Mouse (Mus musculus) midbrain, embryonic 16.5 days (tissue): Measurements from ENCODE around the gene Tanc2. TPM values are rescaled to one million over a fixed set of nuclear protein-coding genes. Genes with fewer than 3 reads are reported as not detected.
A peak's percentile ranks its signal among the peaks of the same experiment; 100 is the strongest.

ENCODE experiments used
- ATAC-seq: fragments of 200-750 bp; cut with Nextera tagmentation; 2 replicates; pipeline ENCODE4 v1.8.0; 2017; ENCODE audit warnings: moderate TSS enrichment
- H3K27ac ChIP-seq: fragments of 300-500 bp; sonication (generic); 2 replicates; pipeline ENCODE4 v1.5.1; 2014; ENCODE audit warnings: mild to moderate bottlenecking, low read length, mixed read lengths
- H3K27me3 ChIP-seq: fragments of 300-500 bp; sonication (generic); 2 replicates; pipeline ENCODE4 v1.6.1; 2014; ENCODE audit warnings: low read depth, low read length, mixed read lengths; ENCODE audit not compliant: control insufficient read depth, insufficient read depth
- H3K36me3 ChIP-seq: fragments of 300-500 bp; sonication (generic); 2 replicates; pipeline ENCODE4 v1.6.1; 2014; ENCODE audit warnings: mild to moderate bottlenecking, low read length, moderate library complexity, mixed read lengths; ENCODE audit not compliant: control insufficient read depth, insufficient read depth
- H3K4me1 ChIP-seq: fragments of 300-500 bp; sonication (generic); 2 replicates; pipeline ENCODE4 v1.6.1; 2014; ENCODE audit warnings: mild to moderate bottlenecking, low read length, mixed read lengths; ENCODE audit not compliant: control insufficient read depth, insufficient read depth
- H3K4me2 ChIP-seq: fragments of 300-500 bp; sonication (generic); 2 replicates; pipeline ENCODE4 v1.6.1; 2014; ENCODE audit warnings: mild to moderate bottlenecking, low read length, mixed read lengths
- H3K4me3 ChIP-seq: fragments of 300-500 bp; sonication (generic); 2 replicates; pipeline ENCODE4 v1.5.1; 2014; ENCODE audit warnings: low read depth, mild to moderate bottlenecking, low read length, moderate library complexity, mixed read lengths
- H3K9ac ChIP-seq: fragments of 300-500 bp; sonication (generic); 2 replicates; pipeline ENCODE4 v1.6.1; 2014; ENCODE audit warnings: low read depth, low read length, mixed read lengths
- H3K9me3 ChIP-seq: fragments of 300-500 bp; sonication (generic); replicated peaks from 2 replicates; pipeline ENCODE4 v1.6.1; 2014; ENCODE audit warnings: mild to moderate bottlenecking, low read length, mixed read lengths; ENCODE audit not compliant: control insufficient read depth, poor library complexity, severe bottlenecking
- WGBS: fragments of 180-500 bp; shearing (Covaris S2); extraction: QIAGEN DNeasy Blood & Tissue Kit; methylation state at CpG from one replicate; pipeline ENCODE4 v1.1.7; 2014; 5-methylcytosine and 5-hydroxymethylcytosine counted together
- polyA plus RNA-seq: library from polyadenylated mRNA; unstranded; fragments of >200 nt; fragmentation: Nextera tagmentation; extraction: Ambion mirVana; gene quantifications from 2 replicates; pipeline ENCODE4 v1.2.1, GENCODE M21; 2015

Tanc2 gene
- polyA plus RNA-seq, 1 experiment from 2014 or later, result 44.9 TPM

DNA sequence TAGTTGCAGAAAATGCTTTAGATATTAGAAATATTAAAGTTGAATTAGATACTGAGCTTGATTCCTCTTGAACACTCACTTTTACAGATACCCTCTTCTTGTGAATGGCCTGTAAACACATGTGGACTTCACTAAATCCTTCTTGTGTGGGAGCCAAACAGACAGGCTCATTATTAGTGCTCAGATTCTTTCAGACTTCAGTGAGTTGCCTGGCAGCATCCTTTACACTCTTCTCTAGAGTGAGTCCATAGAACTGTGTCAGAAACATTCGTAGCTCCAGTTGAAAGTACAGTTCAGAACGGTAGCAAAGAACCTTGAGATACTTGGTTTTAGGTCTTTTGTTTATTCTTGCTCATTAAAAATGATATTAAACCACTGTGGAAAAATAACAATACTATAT lies 169.6 kb downstream of the Tanc2 start:
- peaks cover 10% of the 10 kb centered on the region for H3K4me1 ChIP-seq
- no peak overlapping the region for H3K9ac ChIP-seq
- ATAC-seq, result no peak
- H3K9me3 ChIP-seq, result no peaks in the 10 kb centered on the region
- 5% methylated on average over 2 of the region's 2 CpGs for WGBS
- H3K27ac ChIP-seq, result no peak overlapping the region
- H3K4me2 ChIP-seq, result no peak overlapping the region
- H3K27me3 ChIP-seq, result no peaks in the 10 kb centered on the region
- H3K4me3 ChIP-seq, result no peak overlapping the region
- no peaks in the 10 kb centered on the region for H3K36me3 ChIP-seq

DNA sequence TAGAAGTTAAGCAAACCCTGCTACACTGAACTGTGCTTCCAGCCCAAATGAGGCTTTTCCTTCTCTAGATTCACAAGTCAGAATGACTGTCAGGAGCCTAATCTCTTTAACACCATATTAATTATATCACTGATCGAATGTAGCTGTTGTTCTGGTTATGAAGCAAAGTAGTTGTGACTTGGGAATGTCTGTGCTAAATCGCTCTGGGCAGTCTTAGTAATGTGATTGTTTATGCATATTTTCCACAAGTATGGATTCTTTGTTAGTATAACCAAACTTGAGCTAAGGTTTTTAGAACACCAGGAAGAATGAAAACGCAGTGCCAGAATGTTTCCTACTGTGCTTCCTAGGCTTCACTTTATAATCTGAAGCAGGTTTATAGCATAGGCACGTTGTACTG lies 170.6 kb downstream of the Tanc2 start:
- Histone ChIP-seq H3K4me2 (no peak overlapping the region), H3K4me1 (peaks cover 10% of the 10 kb centered on the region), H3K9me3 (no peaks in the 10 kb centered on the region), H3K36me3 (no peaks in the 10 kb centered on the region), H3K4me3 (no peak overlapping the region), H3K9ac (no peak overlapping the region), H3K27ac (peak overlapping the region; percentile 31; the same call in 1 of the 2 replicates), H3K27me3 (no peaks in the 10 kb centered on the region)
- no peak for ATAC-seq
- 18% methylated on average over 4 of the region's 4 CpGs for WGBS

DNA sequence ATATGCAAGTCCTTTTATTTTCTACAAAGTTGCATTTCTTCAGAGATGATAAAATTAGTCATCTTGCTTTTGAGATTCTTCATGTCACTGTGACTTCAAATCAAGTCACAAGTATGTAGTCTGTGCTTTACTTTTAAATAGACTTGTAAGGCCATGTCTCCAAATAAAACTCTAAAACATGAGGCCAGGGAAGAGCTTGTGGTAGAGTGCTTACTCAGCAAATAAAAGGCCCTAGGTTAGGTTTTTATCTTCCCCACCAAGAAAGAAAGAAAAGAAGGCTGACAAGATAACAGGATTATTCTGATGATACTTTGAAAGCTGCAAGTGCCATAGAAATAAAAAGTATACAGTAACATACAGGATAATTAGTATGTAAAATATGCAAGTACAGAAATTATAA lies 188.0 kb downstream of the Tanc2 start:
- H3K27me3 ChIP-seq, result no peaks in the 10 kb centered on the region
- H3K9me3 ChIP-seq, result no peaks in the 10 kb centered on the region
- no peaks in the 10 kb centered on the region for H3K4me1 ChIP-seq
- no peak overlapping the region for H3K27ac ChIP-seq
- H3K9ac ChIP-seq, result no peak overlapping the region
- H3K36me3 ChIP-seq, result peaks cover 7% of the 10 kb centered on the region
- H3K4me3 ChIP-seq, result no peak overlapping the region
- ATAC-seq, result no peak
- H3K4me2 ChIP-seq, result no peak overlapping the region

DNA sequence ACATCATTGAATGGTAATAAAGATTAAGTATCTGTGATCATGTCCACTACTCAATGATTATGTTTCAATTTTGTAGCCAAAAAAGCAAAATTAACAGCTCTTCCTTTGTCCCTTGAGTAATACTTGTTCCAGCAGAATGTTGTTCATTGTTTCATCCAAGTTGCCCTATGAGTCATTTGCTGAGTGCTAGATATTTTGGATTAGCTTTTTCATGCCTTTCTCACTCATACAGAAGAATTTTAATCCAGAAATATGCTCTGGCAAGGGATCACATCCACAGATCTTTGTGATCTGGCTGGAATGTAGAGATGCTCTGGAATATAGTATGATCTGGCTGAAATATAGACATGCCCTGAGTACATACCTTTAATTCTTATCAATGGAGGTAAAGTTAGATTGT lies 202.7 kb downstream of the Tanc2 start:
- no peak overlapping the region for H3K4me3 ChIP-seq
- peaks cover 6% of the 10 kb centered on the region; the same call in 1 of the 2 replicates for H3K9me3 ChIP-seq
- no peak overlapping the region for H3K27ac ChIP-seq
- no peaks in the 10 kb centered on the region for H3K36me3 ChIP-seq
- H3K4me1 ChIP-seq, result no peaks in the 10 kb centered on the region
- no peaks in the 10 kb centered on the region for H3K27me3 ChIP-seq
- H3K4me2 ChIP-seq, result no peak overlapping the region
- no peak overlapping the region for H3K9ac ChIP-seq
- no peak for ATAC-seq

DNA sequence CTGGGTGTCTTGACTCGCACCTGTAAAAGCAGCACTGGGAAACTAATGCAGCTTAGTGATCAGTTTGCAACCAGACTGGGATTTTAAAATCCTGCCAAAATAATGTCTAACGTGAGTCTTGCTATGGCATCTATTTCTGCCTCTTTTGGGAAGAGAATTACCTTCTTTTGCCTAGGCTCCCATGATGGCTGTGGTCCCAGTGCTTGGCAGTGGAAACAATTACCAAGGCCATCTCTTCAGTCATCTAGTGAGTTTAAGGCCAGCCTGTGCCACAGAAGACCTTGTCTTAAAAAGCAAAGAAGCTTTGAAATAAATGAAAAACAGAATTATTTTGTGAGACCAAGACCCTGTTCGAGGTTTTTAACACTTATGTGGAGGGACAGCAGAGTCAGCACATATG lies 213.9 kb downstream of the Tanc2 start:
- Histone ChIP-seq H3K4me2 (no peak overlapping the region), H3K9ac (no peak overlapping the region), H3K36me3 (peaks cover 2% of the 10 kb centered on the region; the same call in 1 of the 2 replicates), H3K27ac (no peak overlapping the region), H3K9me3 (no peaks in the 10 kb centered on the region), H3K4me1 (no peaks in the 10 kb centered on the region), H3K4me3 (no peak overlapping the region), H3K27me3 (no peaks in the 10 kb centered on the region)
- no peak for ATAC-seq
- WGBS, result 89% methylated on average over 3 of the region's 3 CpGs

DNA sequence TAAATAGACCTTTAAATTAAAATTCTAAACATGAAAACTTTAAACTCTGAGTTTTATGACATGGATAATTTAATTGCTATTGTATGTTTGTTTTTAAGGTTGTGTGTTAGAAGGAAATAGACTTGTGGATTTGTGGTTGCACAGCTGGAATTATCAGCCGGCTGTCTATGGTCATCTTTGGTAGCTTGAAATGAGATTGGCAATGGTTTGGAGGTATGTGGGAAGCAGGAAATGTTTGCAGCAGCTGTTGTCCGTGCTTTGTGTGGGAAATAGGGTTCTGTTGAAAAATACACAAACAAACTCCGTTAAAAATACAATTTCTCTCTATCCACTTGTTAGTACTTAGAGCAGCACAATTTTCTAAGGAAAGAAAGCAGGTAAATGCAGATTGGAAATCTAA lies 215.0 kb downstream of the Tanc2 start:
- no peaks in the 10 kb centered on the region for H3K4me1 ChIP-seq
- no peak overlapping the region for H3K4me3 ChIP-seq
- ATAC-seq, result no peak
- peaks cover 2% of the 10 kb centered on the region; the same call in 1 of the 2 replicates for H3K36me3 ChIP-seq
- H3K27ac ChIP-seq, result no peak overlapping the region
- H3K27me3 ChIP-seq, result no peaks in the 10 kb centered on the region
- H3K9me3 ChIP-seq, result no peaks in the 10 kb centered on the region
- H3K4me2 ChIP-seq, result no peak overlapping the region
- no peak overlapping the region for H3K9ac ChIP-seq
- 73% methylated on average over 3 of the region's 3 CpGs for WGBS

DNA sequence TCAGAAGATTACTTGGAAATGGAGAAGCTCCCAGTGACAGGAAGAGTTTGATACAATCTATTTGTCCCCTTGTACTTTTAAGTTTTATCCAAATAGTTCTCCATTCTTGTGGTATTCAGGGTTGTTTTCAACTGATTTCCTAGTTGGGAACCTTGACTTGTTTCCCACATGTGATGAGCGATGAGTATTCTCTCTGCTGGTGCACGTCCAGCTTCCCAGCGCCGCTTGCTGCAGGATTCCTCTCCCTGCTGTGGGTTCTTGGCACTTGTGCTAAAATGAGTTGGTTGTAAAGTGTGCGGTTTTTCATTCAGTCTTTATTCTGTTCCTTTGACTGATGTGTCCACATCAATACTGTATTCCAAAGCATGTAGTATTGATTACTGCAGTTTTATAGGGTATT lies 217.3 kb downstream of the Tanc2 start:
- H3K9ac ChIP-seq, result no peak overlapping the region
- WGBS, result 91% methylated on average over 5 of the region's 5 CpGs
- H3K9me3 ChIP-seq, result no peaks in the 10 kb centered on the region
- no peak overlapping the region for H3K4me2 ChIP-seq
- no peaks in the 10 kb centered on the region for H3K4me1 ChIP-seq
- H3K27ac ChIP-seq, result no peak overlapping the region
- H3K4me3 ChIP-seq, result no peak overlapping the region
- H3K36me3 ChIP-seq, result peaks cover 2% of the 10 kb centered on the region; the same call in 1 of the 2 replicates
- no peaks in the 10 kb centered on the region for H3K27me3 ChIP-seq
- ATAC-seq, result no peak

DNA sequence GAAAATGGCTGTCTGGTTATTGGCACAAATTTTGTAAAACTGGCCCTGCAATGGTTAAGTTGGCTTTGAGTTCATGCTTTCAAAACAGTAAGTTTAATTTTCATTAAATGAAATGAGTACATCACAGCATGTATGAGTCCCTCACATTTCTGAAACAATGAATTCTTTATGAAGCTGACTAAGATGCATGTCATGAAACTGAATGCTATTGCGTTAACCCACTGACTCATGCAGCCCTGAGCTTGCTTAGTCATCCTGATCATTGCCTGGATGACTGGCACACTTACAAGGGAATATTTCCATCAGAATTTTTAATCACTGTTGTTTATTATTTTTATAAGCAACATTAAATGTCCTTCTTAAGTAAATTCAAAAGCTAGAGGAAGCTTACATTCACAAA lies 233.5 kb downstream of the Tanc2 start:
- no peaks in the 10 kb centered on the region for H3K27me3 ChIP-seq
- no peak overlapping the region for H3K27ac ChIP-seq
- no peak overlapping the region for H3K4me3 ChIP-seq
- no peaks in the 10 kb centered on the region for H3K4me1 ChIP-seq
- no peak overlapping the region for H3K4me2 ChIP-seq
- H3K9me3 ChIP-seq, result no peaks in the 10 kb centered on the region
- no peak for ATAC-seq
- H3K9ac ChIP-seq, result no peak overlapping the region
- no peaks in the 10 kb centered on the region for H3K36me3 ChIP-seq
- WGBS, result 64% methylated on average over 1 of the region's 1 CpGs

DNA sequence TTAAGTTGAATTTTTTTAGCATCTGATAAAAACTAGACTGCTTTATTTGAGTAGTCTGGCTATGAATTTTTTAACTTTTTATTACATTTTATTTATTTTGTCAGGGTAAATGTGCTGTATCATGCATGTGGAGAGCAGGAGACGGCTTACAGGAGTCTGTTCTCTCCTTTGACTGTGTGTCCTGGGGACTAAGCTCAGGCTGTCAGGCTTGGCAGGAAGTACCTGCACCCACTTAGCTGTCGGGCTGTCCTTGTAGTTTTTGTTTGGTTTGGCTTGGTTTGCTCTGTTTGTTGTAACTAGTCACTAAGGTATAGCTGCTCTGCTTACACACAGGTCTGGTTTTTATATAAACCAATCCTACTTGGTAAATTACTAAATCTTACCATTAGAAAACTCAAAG lies 234.0 kb downstream of the Tanc2 start:
- 71% methylated on average over 2 of the region's 2 CpGs for WGBS
- no peaks in the 10 kb centered on the region for H3K27me3 ChIP-seq
- no peaks in the 10 kb centered on the region for H3K4me1 ChIP-seq
- no peak overlapping the region for H3K4me2 ChIP-seq
- H3K4me3 ChIP-seq, result no peak overlapping the region
- H3K9ac ChIP-seq, result no peak overlapping the region
- no peak for ATAC-seq
- no peak overlapping the region for H3K27ac ChIP-seq
- H3K9me3 ChIP-seq, result no peaks in the 10 kb centered on the region
- no peaks in the 10 kb centered on the region for H3K36me3 ChIP-seq

DNA sequence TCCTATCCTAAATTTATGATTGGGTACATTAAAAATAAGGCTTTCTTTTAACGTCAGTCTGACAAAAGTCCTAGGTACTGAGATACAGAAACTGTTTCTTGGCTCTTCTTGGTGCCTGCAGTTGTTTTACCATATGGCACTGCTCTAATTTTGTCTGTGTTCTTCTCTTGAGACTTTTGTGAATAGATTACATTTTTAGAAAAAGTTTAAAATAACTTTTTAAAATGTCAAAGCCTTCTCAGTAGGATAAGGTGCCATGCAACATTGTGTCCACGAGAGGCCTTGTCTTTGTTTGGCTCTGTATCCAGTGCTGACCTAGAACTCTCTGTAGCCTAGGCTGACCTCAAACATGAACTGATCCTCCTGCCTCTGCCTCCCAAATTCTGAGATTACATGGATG lies 238.4 kb downstream of the Tanc2 start:
- ATAC-seq, result no peak
- WGBS, result 87% methylated on average over 2 of the region's 2 CpGs
- Histone ChIP-seq H3K4me1 (no peaks in the 10 kb centered on the region), H3K9ac (no peak overlapping the region), H3K9me3 (no peaks in the 10 kb centered on the region), H3K4me2 (no peak overlapping the region), H3K27ac (no peak overlapping the region), H3K27me3 (no peaks in the 10 kb centered on the region), H3K36me3 (no peaks in the 10 kb centered on the region), H3K4me3 (no peak overlapping the region)
